Mouse (Mus musculus): Measurements from ENCODE around the gene Pds5b. TPM values are rescaled to one million over a fixed set of nuclear protein-coding genes. Genes with fewer than 3 reads are reported as not detected.
"Not testable (repeated sequence)": the region's sequence is repeated elsewhere in the genome, so short reads cannot be mapped to it uniquely, and the experiment has no call there.

The Pds5b gene
- 10 to 100 TPM; 37.8 to 41.5 TPM for total RNA-seq (2021)
- long read RNA-seq, experiment 1, partial matches to known transcripts: 1 of 2 reads
- long read RNA-seq, experiment 1, other reads (novel, unspliced or antisense): 1 of 2 reads
- long read RNA-seq, experiment 2, full-length matches to known transcripts: 2 of 9 reads
- long read RNA-seq, experiment 2, partial matches to known transcripts: 5 of 9 reads
- long read RNA-seq, experiment 2, other reads (novel, unspliced or antisense): 2 of 9 reads

DNA sequence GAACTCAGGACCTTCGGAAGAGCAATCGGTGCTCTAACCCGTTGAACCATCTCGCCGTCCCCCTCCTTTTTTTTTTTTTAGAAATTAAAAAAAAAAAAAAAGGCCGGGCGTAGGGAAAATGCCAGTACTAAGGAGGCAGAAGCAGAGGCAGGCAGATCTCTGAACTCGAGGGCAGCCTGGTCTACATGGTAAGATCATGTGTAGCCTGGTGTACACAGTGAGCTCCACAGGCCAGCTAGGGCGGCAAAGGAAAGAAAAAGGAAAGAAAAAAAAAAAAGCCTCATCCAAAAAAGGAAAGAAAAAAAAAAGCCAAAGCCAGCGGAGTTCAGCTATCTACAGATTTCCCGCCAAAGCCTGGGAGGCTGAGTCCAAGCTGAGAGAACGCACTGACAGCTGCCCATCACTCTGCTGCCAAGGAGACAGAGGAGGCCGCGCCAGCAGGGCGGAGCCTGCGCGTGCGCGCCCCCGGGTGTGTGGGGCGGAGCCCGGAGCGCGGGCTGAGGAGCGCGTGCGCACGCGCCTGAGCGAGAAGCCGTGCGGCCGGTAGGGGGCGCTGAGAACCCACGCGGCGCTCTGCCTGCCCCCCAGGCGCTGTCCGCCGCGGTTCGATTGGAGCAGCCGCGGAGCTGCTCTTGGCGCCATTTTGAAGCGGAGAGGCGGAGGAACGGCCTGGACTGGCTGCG lies at the start of gene Pds5b:
TSS of gene Pds5b (plus strand) at position 587 of the 683 bp plus-strand sequence.
- peak; percentile 85 to 94 for DNase-seq (ENCODE audit: low spot score in 2 of 2)

DNA sequence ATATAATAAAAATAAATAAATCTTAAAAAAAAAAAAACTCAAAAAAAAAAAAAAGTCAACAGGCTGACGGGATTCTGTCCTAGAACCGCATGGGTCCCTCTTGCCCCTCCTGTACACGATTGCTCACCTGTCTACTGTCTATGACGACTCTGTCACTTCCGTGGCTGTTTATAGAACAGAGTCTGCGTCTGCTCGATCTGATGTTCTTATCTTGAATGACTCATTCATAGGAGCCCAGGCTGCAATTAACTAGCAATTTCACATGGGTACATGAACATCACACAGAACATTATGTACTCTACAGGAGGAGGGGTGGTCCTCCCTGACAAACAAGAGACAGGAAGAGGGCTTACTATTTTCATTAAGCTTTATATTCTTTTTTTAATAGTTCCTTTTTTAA lies 48.0 kb upstream of the Pds5b start:
- DNase-seq (ENCODE audit: low spot score in 2 of 2): no peak

DNA sequence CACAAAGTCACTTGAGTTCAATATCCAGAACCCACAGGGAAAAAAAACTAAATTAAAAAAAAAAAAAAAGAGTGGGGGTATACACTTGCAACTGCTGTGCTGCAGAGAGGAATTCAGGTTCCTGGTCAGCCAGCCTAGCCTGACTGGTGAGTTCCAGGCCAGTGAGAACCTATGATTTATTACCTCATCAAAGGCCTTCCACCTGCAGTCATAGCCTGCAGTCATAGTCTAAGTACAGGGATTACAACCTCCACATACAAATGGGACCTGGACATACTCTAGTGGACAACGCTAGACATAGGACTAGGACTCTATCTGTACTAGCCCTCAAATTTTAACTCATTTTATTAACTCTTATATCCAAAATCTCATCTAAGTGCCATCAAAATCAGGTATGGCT lies 44.3 kb upstream of the Pds5b start:
- no peak for DNase-seq (ENCODE audit: low spot score in 2 of 2)

DNA sequence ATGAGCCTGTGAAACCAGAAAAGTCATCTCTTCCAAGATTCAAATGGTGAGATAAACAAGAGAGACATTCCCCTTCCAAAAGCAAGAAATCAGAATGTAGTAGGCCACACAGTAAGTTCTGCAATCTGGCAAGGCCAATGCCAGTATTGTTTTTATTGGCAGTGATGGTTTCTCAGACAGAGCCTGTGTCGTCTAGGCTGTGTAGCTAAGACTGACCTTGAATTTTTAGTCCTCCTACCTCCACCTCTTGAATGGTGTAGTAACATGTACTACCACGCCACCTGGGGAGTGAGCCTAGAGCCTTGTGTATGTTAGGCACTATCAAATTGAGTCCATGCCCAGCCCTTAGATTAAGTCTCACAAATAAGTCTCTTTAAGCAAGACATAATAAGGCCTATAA lies 43.8 kb upstream of the Pds5b start:
- no peak for DNase-seq (ENCODE audit: low spot score in 2 of 2)

DNA sequence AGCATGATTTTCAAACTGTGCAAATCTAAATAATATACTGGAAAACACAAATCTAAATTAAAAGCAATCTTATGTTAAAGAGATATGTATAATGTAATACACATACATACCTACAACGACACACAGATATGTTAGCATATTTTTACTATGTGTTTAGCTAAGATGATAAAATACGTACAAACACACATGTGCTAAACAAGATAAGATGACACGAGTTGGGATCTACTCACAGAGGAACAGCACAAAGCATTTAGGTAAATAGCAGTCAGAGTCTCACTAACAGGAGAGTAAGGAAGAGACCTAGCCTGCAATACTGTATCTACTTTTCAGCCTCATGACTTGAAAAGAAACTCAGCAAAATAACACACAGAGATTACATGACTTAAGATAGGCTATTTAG lies 32.1 kb upstream of the Pds5b start:
- DNase-seq (ENCODE audit: low spot score in 2 of 2): no peak

DNA sequence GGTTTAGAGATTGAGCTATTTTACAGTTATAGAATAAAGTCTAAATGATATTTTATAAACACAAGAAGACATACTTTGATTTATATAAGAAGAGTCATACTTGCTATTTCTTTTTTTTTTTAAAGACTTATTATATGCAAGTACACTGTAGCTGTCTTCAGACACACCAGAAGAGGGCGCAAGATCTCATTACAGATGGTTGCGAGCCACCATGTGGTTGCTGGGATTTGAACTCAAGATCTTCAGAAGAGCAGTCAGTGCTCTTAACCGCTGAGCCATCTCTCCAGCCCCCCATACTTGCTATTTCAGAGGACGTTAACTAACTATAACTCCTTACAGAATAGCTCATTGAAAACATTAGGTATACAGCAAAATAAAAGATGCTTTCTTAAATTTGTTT lies 30.1 kb upstream of the Pds5b start:
- DNase-seq (ENCODE audit: low spot score in 2 of 2): not testable (repeated sequence)

DNA sequence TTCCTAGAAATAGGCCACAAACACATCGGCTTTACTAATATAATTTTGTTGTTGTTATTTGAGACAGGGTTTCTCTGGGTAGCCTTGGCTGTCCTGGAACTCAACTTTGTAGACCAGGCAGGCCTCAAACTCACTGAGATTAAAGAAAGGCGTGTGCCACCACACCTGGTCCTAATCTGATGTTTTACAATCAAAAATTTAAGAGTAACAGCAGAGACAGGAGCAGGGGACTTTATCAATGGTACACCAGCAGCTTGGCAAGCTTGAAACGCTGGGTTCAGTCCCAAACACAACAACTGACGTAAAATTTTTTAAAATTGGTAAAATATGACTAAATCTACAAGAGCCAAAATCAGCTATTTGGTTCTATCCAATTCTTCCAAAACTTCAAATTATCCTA lies 28.6 kb upstream of the Pds5b start:
- no peak for DNase-seq (ENCODE audit: low spot score in 2 of 2)

DNA sequence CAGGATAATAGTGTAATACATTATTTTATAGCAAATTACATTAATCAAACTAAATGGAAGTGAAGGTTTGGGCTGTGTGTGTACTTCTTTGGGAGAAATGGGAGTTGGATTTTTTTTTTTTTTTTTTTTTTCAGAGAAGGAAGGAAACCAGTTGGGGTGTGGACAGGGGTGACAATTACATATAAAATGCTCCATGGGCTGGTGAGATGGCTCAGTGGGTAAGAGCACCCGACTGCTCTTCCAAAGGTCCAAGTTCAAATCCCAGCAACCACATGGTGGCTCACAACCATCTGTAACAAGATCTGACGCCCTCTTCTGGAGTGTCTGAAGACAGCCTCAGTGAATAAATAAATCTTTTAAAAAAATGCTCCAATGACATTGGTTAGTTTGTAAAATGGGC lies 21.0 kb upstream of the Pds5b start:
- no peak for DNase-seq (ENCODE audit: low spot score in 2 of 2)

DNA sequence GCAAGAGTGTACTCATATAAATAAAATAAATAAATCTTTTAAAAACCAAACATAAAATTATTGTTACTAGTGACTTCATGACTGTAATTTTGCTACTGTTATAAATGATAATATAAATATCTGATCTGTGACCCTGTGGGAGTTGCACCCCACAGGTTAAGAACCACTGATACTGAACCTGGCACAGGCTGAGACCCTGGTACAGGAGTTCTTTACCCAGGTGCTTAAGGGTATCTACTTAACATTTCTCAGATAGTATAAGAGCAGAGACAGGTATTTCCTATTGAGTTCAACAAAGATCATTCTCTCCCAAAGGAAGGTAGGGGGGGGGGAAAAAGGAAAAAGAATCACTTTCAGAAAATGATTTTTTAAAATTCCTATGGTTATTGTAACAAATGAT lies 19.0 kb upstream of the Pds5b start:
- DNase-seq (ENCODE audit: low spot score in 2 of 2): no peak

DNA sequence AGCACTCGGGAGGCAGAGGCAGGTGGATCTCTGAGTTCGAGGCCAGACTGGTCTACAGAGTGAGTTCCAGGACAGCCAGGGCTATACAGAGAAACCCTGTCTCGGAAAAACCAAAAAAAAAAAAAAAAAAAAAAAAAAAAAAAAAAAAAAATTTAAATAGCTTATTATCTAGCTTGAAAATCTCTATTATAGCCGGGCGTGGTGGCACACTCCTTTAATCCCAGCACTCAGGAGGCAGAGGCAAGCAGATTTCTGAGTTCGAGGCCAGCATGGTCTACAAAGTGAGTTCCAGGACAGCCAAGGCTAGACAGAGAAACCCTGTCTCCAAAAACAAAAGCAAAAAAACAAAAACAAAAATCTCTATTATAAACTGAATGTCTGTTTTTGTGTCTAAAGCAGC lies 14.1 kb upstream of the Pds5b start:
- not testable (repeated sequence) for DNase-seq (ENCODE audit: low spot score in 2 of 2)

DNA sequence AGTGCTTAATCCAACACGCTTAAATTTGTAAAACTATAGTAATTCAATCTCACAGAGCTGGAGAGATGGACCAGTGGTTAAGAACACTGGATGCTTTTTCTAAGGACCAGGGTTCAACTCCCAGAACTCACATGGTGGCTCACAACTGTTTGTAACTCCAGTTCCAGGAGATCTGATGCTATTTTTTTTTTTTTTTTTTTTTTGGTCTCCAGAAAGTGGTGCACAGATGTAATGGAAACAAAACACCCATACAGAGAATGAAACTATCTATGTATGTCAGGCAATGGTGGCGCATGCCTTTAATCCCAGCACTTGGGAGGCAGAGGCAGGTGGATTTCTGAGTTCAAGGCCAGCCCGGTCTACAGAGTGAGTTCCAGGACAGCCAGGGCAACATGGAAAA lies 13.2 kb upstream of the Pds5b start:
- DNase-seq (ENCODE audit: low spot score in 2 of 2): not testable (repeated sequence)

DNA sequence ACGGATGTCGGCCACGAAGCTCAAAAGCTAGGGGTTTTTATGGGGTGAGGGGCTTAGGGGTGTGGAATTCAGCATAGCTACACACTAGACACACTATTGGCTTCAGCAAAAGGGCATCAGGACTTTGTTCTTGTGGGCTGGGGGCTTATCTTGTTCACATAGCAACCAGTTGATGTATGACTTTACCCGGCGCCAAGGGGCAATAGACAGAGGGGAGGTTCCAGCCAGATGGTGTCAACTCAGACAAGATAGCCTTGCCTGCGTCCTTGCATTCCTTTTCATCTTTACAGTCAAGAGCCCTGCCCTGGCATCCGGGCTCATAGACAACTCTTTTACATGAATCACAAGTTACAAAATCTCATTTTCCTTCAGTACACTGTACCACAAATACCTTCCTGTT lies 9.6 kb upstream of the Pds5b start:
- peak in 1 of 2 experiments; percentile 7 for DNase-seq (ENCODE audit: low spot score in 2 of 2)

DNA sequence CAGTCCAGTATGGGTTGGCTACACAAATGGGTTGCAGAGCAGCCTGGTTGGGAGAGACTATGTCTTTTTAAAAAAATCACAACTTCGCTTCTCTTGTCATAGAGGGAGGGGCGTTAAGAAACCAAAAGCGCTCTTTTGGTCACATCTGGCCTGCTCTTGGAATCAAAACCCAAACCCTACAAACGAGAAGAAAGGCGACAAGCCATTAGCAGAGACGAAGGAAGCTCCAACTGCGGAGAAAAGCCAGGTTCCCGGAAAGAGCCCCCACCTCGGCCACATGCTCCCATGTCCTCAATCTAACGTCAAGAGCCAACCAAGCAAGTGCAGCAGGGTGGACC lies 8.8 kb upstream of the Pds5b start:
- no peak for DNase-seq (ENCODE audit: low spot score in 2 of 2)

DNA sequence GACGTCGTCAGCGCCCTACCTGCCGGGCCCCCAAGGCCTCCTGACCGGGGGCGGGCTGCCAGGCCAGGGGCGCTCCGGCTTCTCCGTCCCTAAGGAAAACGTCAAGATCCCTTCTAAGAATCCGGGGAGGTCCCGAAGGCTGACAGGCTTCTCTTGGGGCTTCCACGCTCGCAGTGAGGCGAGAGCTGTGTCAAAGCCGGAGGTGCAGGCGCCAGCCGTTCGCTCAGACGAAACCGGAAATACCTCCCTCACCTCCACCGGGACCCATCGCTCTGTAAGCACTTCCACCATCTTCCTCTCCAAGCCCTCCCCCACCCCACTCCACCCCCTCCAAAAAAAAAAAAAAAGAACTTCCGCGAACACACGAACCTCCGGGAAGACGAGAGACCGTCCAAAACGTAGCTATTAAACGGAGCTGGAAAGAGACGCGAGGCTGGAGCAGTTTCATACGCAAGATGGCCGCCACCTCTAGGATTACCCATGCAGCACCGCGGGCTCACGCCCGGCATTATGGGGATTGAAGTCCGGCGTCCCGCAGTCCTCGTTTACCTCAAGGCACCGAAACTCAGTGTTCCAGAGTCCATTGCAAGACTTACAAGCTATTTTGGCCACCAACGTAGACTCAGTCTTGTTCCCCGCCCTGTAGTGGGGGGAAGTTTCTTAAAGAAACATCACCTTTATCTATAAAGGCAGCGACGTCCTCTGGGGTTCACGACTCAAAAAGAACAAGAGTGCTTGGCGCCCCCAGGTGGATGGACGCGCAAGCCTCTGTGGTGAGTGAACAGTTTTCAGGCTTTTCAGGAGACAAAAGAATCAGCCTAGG lies 8.2 kb upstream of the Pds5b start:
- peak; percentile 72 to 84 for DNase-seq (ENCODE audit: low spot score in 2 of 2)

DNA sequence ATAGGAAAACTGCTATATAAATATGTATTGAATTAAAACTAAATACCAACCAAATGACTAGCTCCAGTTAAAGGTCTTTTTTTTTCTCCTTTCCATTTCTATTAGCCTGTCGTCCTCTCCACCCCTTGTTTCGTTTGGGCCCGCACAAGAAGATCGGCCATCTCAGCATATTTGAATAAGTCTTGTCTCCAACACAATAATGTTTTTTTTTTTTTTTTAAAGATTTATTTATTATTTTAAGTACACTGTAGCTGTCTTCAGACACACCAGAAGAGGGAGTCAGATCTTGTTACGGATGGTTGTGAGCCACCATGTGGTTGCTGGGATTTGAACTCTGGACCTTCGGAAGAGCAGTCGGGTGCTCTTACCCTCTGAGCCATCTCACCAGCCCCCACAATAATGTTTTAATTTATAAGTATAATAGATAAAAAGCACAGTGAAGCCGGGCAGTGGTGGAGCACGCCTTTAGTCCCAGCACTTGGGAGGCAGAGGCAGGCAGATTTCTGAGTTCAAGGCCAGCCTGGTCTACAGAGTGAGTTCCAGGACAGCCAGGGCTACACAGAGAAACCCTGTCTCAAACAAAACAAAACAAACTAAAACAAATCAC lies 7.3 kb upstream of the Pds5b start, which contains the start of gene N4bp2l2:
TSS of gene N4bp2l2 (minus strand) at position 51 of the 607 bp plus-strand sequence.
- DNase-seq (ENCODE audit: low spot score in 2 of 2): not testable (repeated sequence)

DNA sequence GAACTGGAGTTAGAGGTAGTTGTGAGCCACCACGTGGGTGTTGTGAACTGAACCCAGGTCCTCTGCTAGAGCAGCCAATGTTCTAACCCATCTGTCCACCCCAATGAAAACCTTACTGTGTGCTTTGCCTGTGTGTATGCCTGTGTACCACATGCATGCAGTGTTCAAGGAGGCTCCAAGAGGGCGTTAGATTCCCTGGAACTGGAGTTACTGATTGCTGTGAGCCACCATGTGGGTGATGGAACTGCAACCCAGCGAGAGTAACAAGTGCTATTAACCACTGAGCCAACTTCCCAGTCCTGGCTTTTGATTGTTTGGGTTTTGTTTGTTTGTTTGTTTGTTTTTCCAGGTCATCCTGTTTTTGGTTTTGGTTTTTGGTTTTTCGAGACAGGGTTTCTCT lies 4.8 kb upstream of the Pds5b start:
- DNase-seq (ENCODE audit: low spot score in 2 of 2): no peak

DNA sequence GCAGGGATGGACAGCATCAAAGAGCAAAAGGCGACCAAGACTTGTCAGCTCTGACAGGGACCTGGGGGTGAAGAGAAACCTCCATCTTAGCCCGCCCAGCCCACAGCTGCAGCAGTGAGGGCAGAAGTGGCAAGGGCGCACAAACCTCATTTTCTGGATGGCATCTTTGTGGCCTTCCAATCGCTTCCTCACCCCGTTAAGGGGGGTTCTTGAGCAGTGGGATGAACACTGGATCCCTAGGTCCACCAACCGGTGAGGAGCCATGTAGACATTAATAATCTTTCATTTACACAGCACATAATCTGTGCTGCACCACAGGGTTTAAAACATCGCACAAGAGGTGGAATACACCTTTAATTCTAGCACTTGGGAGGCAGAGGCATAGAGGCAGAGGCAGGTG lies 1.2 kb upstream of the Pds5b start:
- no peak for DNase-seq (ENCODE audit: low spot score in 2 of 2)

DNA sequence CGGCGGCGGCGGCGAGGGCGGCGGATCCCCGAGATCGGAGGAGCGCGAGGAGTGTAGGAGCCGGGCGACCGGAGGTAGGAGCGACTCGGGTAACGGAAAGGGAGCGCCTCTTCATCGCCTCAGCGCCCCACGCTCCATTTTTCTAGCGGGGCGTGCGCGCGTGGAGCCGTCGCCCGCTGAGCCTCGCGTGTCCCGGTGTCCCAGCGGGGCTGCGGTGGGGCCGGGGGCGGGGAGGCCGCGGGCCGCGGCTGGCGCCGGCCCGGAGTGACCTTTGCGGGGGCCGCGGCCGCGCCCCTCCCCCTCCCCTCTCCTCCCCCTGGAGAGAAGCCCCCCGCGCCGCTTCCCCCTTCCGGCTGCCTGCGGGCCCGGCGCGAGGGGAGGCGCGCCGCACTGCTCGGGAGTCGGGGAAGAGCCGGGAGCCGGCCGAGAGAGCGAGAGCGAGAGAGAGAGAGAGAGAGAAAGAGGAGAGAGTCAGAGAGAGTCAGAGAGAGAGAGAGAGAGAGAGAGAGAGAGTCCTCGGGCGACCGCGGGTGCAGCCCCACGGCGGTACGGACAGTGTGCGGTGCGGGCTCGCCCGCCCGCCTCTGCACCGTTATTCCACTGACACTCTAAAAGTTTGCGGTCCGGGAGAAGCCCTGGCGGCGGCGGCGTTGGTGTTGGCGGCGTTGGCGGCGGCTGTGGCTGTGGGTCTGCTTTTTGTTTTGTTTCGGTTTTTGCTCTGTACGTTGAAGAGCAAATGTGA lies 512 bp downstream of the Pds5b start:
- DNase-seq (ENCODE audit: low spot score in 2 of 2): peak; percentile 15 to 16

DNA sequence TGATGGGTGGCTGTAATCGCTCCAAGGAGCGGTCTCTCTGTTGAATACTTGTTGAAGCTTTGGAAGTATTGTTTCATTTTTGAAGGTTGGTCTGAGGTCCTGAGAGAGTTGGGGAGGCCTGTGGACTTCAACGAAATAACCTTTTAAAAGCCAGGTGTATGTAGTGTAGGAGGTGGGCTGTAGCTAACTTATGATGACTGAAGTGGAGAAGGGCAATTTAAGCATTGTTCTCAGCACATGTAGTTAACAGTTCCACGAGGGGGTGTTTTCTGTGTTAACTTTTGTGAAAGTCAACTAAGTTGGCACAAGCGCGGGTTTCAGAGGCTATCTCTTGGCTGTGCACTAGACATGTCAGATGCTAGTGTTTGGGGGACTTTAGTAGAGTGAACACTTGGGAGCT lies 1.3 kb downstream of the Pds5b start:
- no peak for DNase-seq (ENCODE audit: low spot score in 2 of 2)

DNA sequence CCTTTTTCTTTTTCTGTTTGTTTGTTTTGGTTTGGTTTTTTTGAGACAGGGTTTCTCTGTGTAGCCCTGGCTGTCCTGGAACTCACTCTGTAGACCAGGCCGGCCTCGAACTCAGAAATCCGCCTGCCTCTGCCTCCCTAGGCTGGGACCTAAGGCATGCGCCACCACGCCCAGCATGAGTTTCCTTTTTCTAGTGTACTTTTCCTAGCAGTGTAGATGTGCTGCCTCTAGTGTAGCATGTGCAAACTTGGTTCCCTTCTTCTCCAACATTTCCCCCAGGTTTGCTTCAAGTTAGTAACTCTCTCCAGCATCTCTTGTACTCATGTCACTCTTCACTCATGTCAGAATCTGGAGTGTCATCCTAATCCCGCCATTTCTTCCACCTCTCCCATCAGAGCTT lies 9.3 kb downstream of the Pds5b start:
- DNase-seq (ENCODE audit: low spot score in 2 of 2): not testable (repeated sequence)

DNA sequence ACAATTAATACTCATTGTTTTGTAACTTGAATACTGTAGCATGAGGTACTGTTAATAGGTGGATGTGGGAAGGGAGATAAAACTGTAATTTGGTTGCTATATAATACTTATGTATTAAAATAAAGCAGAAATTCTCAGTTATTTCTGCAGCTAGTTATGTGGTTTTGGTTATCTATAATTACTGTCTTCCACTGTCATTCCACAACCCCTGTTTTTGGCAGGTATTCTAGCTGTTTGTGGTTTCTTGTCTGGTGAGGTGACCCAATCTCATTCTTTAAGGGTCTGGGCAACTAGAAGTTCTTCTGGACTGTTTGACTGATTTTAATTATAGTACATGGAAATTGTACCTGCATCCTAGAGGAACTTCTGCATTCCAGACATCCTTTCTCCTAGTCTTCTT lies 17.1 kb downstream of the Pds5b start:
- DNase-seq (ENCODE audit: low spot score in 2 of 2): no peak
